Mouse (Mus musculus) mesoderm, embryonic 11.5 days (tissue): ENCODE results near the gene Itga8.

ENCODE experiments used
- DNase-seq: peaks from one replicate; pipeline ENCODE4 v3.0.0-alpha.2; 2012; ENCODE audit warnings: low read depth, low spot score

The Itga8 gene

GRCm38 (mm10) chr2:12092203-12092984 lies 209.3 kb downstream of the Itga8 start:
- no peak for DNase-seq

- DNase-seq = no peak
These were observed 210.7 kb downstream of the Itga8 start for GRCm38 (mm10) chr2:12090993-12091392.

- no peak for DNase-seq
These were observed 216.2 kb downstream of the Itga8 start for GRCm38 (mm10) chr2:12085492-12085891.

- DNase-seq = no peak
These were observed 217.4 kb downstream of the Itga8 start for GRCm38 (mm10) chr2:12084341-12084740.

- DNase-seq = no peak
These were observed 224.3 kb downstream of the Itga8 start for GRCm38 (mm10) chr2:12077266-12077891.

- peak; percentile 57 for DNase-seq
These were observed 235.9 kb downstream of the Itga8 start for GRCm38 (mm10) chr2:12065669-12066399.

- DNase-seq = peak; percentile 74
These were observed 241.5 kb downstream of the Itga8 start for GRCm38 (mm10) chr2:12060034-12060723.
